Mouse (Mus musculus): Measurements from ENCODE around the gene Dusp18.

Gene Dusp18

GRCm38 (mm10) chr11:3930019-3930418, 35.0 kb downstream of the Dusp18 start:
- peak in 1 of 2 experiments; percentile 3 for DNase-seq (ENCODE audit: low spot score in 2 of 2)

- DNase-seq (ENCODE audit: low spot score in 2 of 2), result peak in 1 of 2 experiments; percentile 1
Observed at GRCm38 (mm10) chr11:3930931-3931330, 35.9 kb downstream of the Dusp18 start.

GRCm38 (mm10) chr11:3931511-3932211, 36.6 kb downstream of the Dusp18 start, which contains the start of gene Tcn2:
Gene Tcn2, minus strand, starts transcription at chr11:3932159.
- peak; percentile 51 to 63 for DNase-seq (ENCODE audit: low spot score in 2 of 2)

GRCm38 (mm10) chr11:3933756-3934285, 38.8 kb downstream of the Dusp18 start:
- DNase-seq (ENCODE audit: low spot score in 2 of 2), result no peak

GRCm38 (mm10) chr11:3935135-3935534, 40.1 kb downstream of the Dusp18 start:
- DNase-seq (ENCODE audit: low spot score in 2 of 2), result no peak

- DNase-seq (ENCODE audit: low spot score in 2 of 2), result no peak
Observed at GRCm38 (mm10) chr11:3936318-3936717, 41.3 kb downstream of the Dusp18 start.

GRCm38 (mm10) chr11:3937321-3937874, 42.4 kb downstream of the Dusp18 start:
- DNase-seq (ENCODE audit: low spot score in 2 of 2), result no peak

GRCm38 (mm10) chr11:3941371-3941770, 46.3 kb downstream of the Dusp18 start:
- DNase-seq (ENCODE audit: low spot score in 2 of 2), result no peak

- DNase-seq (ENCODE audit: low spot score in 2 of 2), result no peak
Observed at GRCm38 (mm10) chr11:3946386-3946785, 51.3 kb downstream of the Dusp18 start.
